ENCODE assay signal across 8 mouse cellular contexts in genomic region chr2:109918592-109919262, GRCm38 (mm10). TPM values are rescaled to one million over a fixed set of nuclear protein-coding genes. Genes with fewer than 3 reads are reported as not detected.
DNase-seq lines count a peak whose midpoint lies in the region; ATAC-seq and TF ChIP-seq lines count a peak whose summit lies in the region.

No protein-coding gene starts in this region.

- H3K36me3 ChIP-seq in heart, embryonic 15.5 days, result no peaks in the 10 kb centered on the region
- H3K36me3 ChIP-seq in neural tube, embryonic 13.5 days, result no peaks in the 10 kb centered on the region

- H3K9ac ChIP-seq in heart, embryonic 15.5 days, result peak overlapping the region; percentile 95
- H3K9ac ChIP-seq in neural tube, embryonic 13.5 days, result peak overlapping the region; percentile 96

- peaks cover 6% of the 10 kb centered on the region; the same call in 1 of the 2 replicates for H3K4me1 ChIP-seq in cerebellum, adult 2 months (ENCODE audit: control insufficient read depth, insufficient read depth, low read length)
- peaks cover 31% of the 10 kb centered on the region for H3K4me1 ChIP-seq in heart, embryonic 15.5 days (replicated peaks)
- peaks cover 51% of the 10 kb centered on the region for H3K4me1 ChIP-seq in neural tube, embryonic 13.5 days (replicated peaks)

- ATAC-seq in heart, embryonic 15.5 days (replicated peaks; ENCODE audit: insufficient number of reproducible peaks, insufficient read depth, low FRiP score, low read depth), result no peak; the same call in 1 of the 2 replicates
- ATAC-seq in neural tube, embryonic 13.5 days (ENCODE audit: low read depth), result no peak

- H3K4me2 ChIP-seq in heart, embryonic 15.5 days, result peak overlapping the region; percentile 68
- peak overlapping the region; percentile 87 for H3K4me2 ChIP-seq in neural tube, embryonic 13.5 days

- DNase-seq in lung, adult 18-20 months, result peak; percentile 6 to 11
- DNase-seq in lung, postnatal 36 days, result no peak
- DNase-seq in cerebellum, adult 2 months, result peak; percentile 49 to 53
- DNase-seq in kidney, postnatal 36 days, result peak; percentile 76 to 83
- no peak for DNase-seq in c-Kit-positive CD71-positive TER-119-positive erythroid progenitor cells, embryonic 14.5 days (ENCODE audit: low spot score)
- DNase-seq in spleen, postnatal 4 days (ENCODE audit: low spot score in 2 of 2), result no peak

- no peak for TF ChIP-seq POLR2A in cerebellum, adult 2 months (IDR thresholded peaks at IDR 0.05; ENCODE audit: borderline replicate concordance, insufficient read depth, low read length)

- H3K4me3 ChIP-seq in cerebellum, adult 2 months (replicated peaks; ENCODE audit: insufficient read depth, low read depth, low read length), result peak overlapping the region; percentile 66
- peak overlapping the region; percentile 93 for H3K4me3 ChIP-seq in heart, embryonic 15.5 days
- H3K4me3 ChIP-seq in neural tube, embryonic 13.5 days, result peak overlapping the region; percentile 88

- H3K9me3 ChIP-seq in heart, embryonic 15.5 days (replicated peaks), result no peaks in the 10 kb centered on the region
- no peaks in the 10 kb centered on the region for H3K9me3 ChIP-seq in neural tube, embryonic 13.5 days

- TF ChIP-seq CTCF in cerebellum, adult 2 months (IDR thresholded peaks at IDR 0.05; ENCODE audit: borderline replicate concordance, insufficient read depth, low read depth, low read length), result no peak

- H3K27me3 ChIP-seq in cerebellum, adult 2 months (ENCODE audit: control insufficient read depth, insufficient read depth, low read length), result no peaks in the 10 kb centered on the region
- H3K27me3 ChIP-seq in heart, embryonic 15.5 days, result no peaks in the 10 kb centered on the region
- H3K27me3 ChIP-seq in neural tube, embryonic 13.5 days, result no peaks in the 10 kb centered on the region

- WGBS in cerebellum, adult 2 months, result 6% methylated on average over 22 of the region's 22 CpGs
- WGBS in heart, embryonic 15.5 days, result 8% methylated on average over 22 of the region's 22 CpGs
- WGBS in neural tube, embryonic 13.5 days, result 6% methylated on average over 22 of the region's 22 CpGs

- peak overlapping the region; percentile 6; the same call in 1 of the 2 replicates for H3K27ac ChIP-seq in cerebellum, adult 2 months (ENCODE audit: insufficient read depth, low read length)
- peak overlapping the region; percentile 99 for H3K27ac ChIP-seq in heart, embryonic 15.5 days
- H3K27ac ChIP-seq in neural tube, embryonic 13.5 days (replicated peaks), result peak overlapping the region; percentile 97

RNA-seq across cellular contexts. Expression of gene Lgr4, which starts 1.3 kb away (rescaled TPM):
- 21.6 and 22.3 TPM in 2 replicates for polyA plus RNA-seq in cerebellum, adult 2 months (2012; rRNA removed)
- polyA plus RNA-seq in heart, embryonic 15.5 days (2015; fragmentation: Nextera tagmentation; extraction: Ambion mirVana), result 10.7 and 11.3 TPM in 2 replicates
- polyA plus RNA-seq in neural tube, embryonic 13.5 days (2015; fragmentation: Nextera tagmentation; extraction: Ambion mirVana), result 10.7 and 11.3 TPM in 2 replicates

RNA-seq across cellular contexts. Expression of gene Lin7c, which starts 28.1 kb away (rescaled TPM):
- polyA plus RNA-seq in cerebellum, adult 2 months (2012; rRNA removed), result 35.5 and 41.3 TPM in 2 replicates
- polyA plus RNA-seq in heart, embryonic 15.5 days (2015; fragmentation: Nextera tagmentation; extraction: Ambion mirVana), result 37.3 and 37.7 TPM in 2 replicates
- 152 and 176 TPM in 2 replicates for polyA plus RNA-seq in neural tube, embryonic 13.5 days (2015; fragmentation: Nextera tagmentation; extraction: Ambion mirVana)

Comparison
In these comparisons a context has a peak if more than half of its experiments do, and no peak if none do; other contexts are left out.
1. DNase-seq: peak in lung, adult 18-20 months (2 of 2), cerebellum, adult 2 months (2 of 2) and kidney, postnatal 36 days (2 of 2); none in lung, postnatal 36 days (single experiment), c-Kit-positive CD71-positive TER-119-positive erythroid progenitor cells, embryonic 14.5 days (single experiment) and spleen, postnatal 4 days (0 of 2).
2. H3K27ac ChIP-seq: peak in every context shown above with its lines; median percentile 99 in heart, embryonic 15.5 days; 97 in neural tube, embryonic 13.5 days; 6 in cerebellum, adult 2 months.
3. Peak in every context shown above with its lines, with median percentiles within 50 percentile points of each other: H3K4me3 ChIP-seq.